Mouse (Mus musculus) liver, postnatal 0 days (tissue): ENCODE measurements around the gene Snrnp25.

Experiments
- CTCF ChIP-seq: sonication (generic); IDR thresholded peaks from 2 replicates; pipeline ENCODE4 v1.5.1; 2016; ENCODE audit warnings: antibody characterized with exemption, low read depth
- EP300 ChIP-seq: IDR thresholded peaks from 2 replicates; pipeline ENCODE4 v1.6.1; 2016; ENCODE audit warnings: antibody characterized with exemption, low read depth, mild to moderate bottlenecking

GRCm38 (mm10) chr11:32194626-32195025, 10.6 kb upstream of the Snrnp25 start:
- TF ChIP-seq CTCF, result no peak
- no peak for TF ChIP-seq EP300
